In genomic region chr9:32635627-32636385, GRCm38 (mm10) we compare ENCODE assay signal across 7 mouse cellular contexts. TPM values are rescaled to one million over a fixed set of nuclear protein-coding genes. Genes with fewer than 3 reads are reported as not detected.
A peak's percentile ranks its signal among the peaks of the same experiment; 100 is the strongest.
DNase-seq lines count a peak whose midpoint lies in the region; ATAC-seq and TF ChIP-seq lines count a peak whose summit lies in the region.

Gene Ets1 (plus strand): TSS chr9:32636221.

- no peak within 1 kb of the TSS for H3K4me3 ChIP-seq in ES-Bruce4 (ENCODE audit: low read depth, low read length)
- H3K4me3 ChIP-seq in forebrain, embryonic 10.5 days = peak within 1 kb of the TSS; percentile 31
- H3K4me3 ChIP-seq in midbrain, embryonic 11.5 days (ENCODE audit: low read depth, low read length) = no peak within 1 kb of the TSS

- no peaks in the 10 kb centered on the region for H3K36me3 ChIP-seq in ES-Bruce4 (ENCODE audit: control insufficient read depth, insufficient read depth, low read length, poor library complexity, severe bottlenecking)
- H3K36me3 ChIP-seq in forebrain, embryonic 10.5 days (replicated peaks) = no peaks in the 10 kb centered on the region
- H3K36me3 ChIP-seq in midbrain, embryonic 11.5 days (ENCODE audit: control insufficient read depth, insufficient read depth, low read length) = no peaks in the 10 kb centered on the region

- DNase-seq in R1 (ENCODE audit: low read depth, low spot score) = peak; percentile 30
- peak; percentile 33 for DNase-seq in forebrain, embryonic 10.5 days (ENCODE audit: extremely low spot score, low spot score)
- DNase-seq in heart, postnatal 36 days = peak in 1 of 2 experiments; percentile 39
- no peak for DNase-seq in left cerebral cortex, postnatal 14 days (ENCODE audit: low spot score in 2 of 2)
- peak; percentile 88 for DNase-seq in midbrain, embryonic 11.5 days (ENCODE audit: low spot score, missing footprints)
- DNase-seq in cerebellum, postnatal 36 days = no peak

- H3K27ac ChIP-seq in ES-Bruce4 (ENCODE audit: insufficient read depth, low read length) = no peak within 1 kb of the TSS
- H3K27ac ChIP-seq in forebrain, embryonic 10.5 days = no peak within 1 kb of the TSS
- no peak within 1 kb of the TSS for H3K27ac ChIP-seq in midbrain, embryonic 11.5 days (ENCODE audit: low read depth, low read length)

- TF ChIP-seq POLR2A in ES-Bruce4 (IDR thresholded peaks at IDR 0.05; ENCODE audit: insufficient read depth, low read length) = no peak

- TF ChIP-seq CTCF in ES-Bruce4 (IDR thresholded peaks at IDR 0.05; ENCODE audit: low read depth, low read length) = no peak

- intact Hi-C loops in heart, postnatal 36 days (cut with DNase I) = loop anchor here (1.0 to 5.0 kb wide), 2 partner anchors 36 to 41 kb away; no protein-coding TSS in a partner anchor
- intact Hi-C loops in left cerebral cortex, postnatal 14 days (cut with DNase I) = no loop called here

- H3K9ac ChIP-seq in ES-Bruce4 (ENCODE audit: low read depth, poor library complexity, severe bottlenecking) = no peak within 1 kb of the TSS
- H3K9ac ChIP-seq in midbrain, embryonic 11.5 days (ENCODE audit: low read length) = no peak within 1 kb of the TSS

- H3K9me3 ChIP-seq in ES-Bruce4 (replicated peaks; ENCODE audit: control insufficient read depth, insufficient read depth, low read length, poor library complexity, severe bottlenecking) = no peaks in the 10 kb centered on the region
- H3K9me3 ChIP-seq in forebrain, embryonic 10.5 days = no peaks in the 10 kb centered on the region
- no peaks in the 10 kb centered on the region for H3K9me3 ChIP-seq in midbrain, embryonic 11.5 days (ENCODE audit: control insufficient read depth, low read length)

- peak within 1 kb of the TSS; percentile 29; the same call in 1 of the 2 replicates for H3K4me2 ChIP-seq in midbrain, embryonic 11.5 days

- 1% methylated on average over 10 of the region's 10 CpGs for WGBS in forebrain, embryonic 10.5 days
- WGBS in midbrain, embryonic 11.5 days = 2% methylated on average over 10 of the region's 10 CpGs

- peak; percentile 48; the same call in 1 of the 2 replicates for ATAC-seq in midbrain, embryonic 11.5 days (ENCODE audit: low FRiP score)

- no peak for TF ChIP-seq EP300 in ES-Bruce4 (IDR thresholded peaks at IDR 0.05; ENCODE audit: insufficient read depth, low read depth, low read length)

- no peaks in the 10 kb centered on the region for H3K4me1 ChIP-seq in ES-Bruce4 (ENCODE audit: control insufficient read depth, insufficient read depth, low read length)
- H3K4me1 ChIP-seq in forebrain, embryonic 10.5 days = peaks cover 12% of the 10 kb centered on the region
- H3K4me1 ChIP-seq in midbrain, embryonic 11.5 days (ENCODE audit: control insufficient read depth, insufficient read depth, low read length) = no peaks in the 10 kb centered on the region

- H3K27me3 ChIP-seq in ES-Bruce4 (ENCODE audit: control insufficient read depth, insufficient read depth, low read length, poor library complexity, severe bottlenecking) = peaks cover 2% of the 10 kb centered on the region; the same call in 1 of the 2 replicates
- peaks cover 83% of the 10 kb centered on the region for H3K27me3 ChIP-seq in forebrain, embryonic 10.5 days (ENCODE audit: poor library complexity, severe bottlenecking)
- H3K27me3 ChIP-seq in midbrain, embryonic 11.5 days (ENCODE audit: control insufficient read depth, insufficient read depth, low read length) = peaks cover 9% of the 10 kb centered on the region

RNA-seq across cellular contexts. Expression of gene Ets1, which starts in this region (rescaled TPM):
- 12.9 and 13.2 TPM in 2 replicates for polyA plus RNA-seq in ES-Bruce4 (2011; ENCODE audit: insufficient read depth, insufficient read length, low read depth, missing spikeins)
- polyA plus RNA-seq in forebrain, embryonic 10.5 days (2016; fragmentation: Nextera tagmentation; extraction: Ambion mirVana) = 27.3 and 28.1 TPM in 2 replicates
- 10 to 100 TPM; 53.5 to 65.4 TPM for total RNA-seq in heart, postnatal 36 days (2021)
- total RNA-seq in left cerebral cortex, postnatal 14 days (2021) = 10 to 100 TPM; 19.0 to 20.1 TPM
- polyA plus RNA-seq in midbrain, embryonic 11.5 days (2014; fragmentation: Nextera tagmentation; extraction: Ambion mirVana) = 21.7 and 22.9 TPM in 2 replicates

Comparison
In these comparisons a context has a peak if more than half of its experiments do, and no peak if none do; other contexts are left out.
1. DNase-seq: peak in R1 (single experiment), forebrain, embryonic 10.5 days (single experiment) and midbrain, embryonic 11.5 days (single experiment); none in left cerebral cortex, postnatal 14 days (0 of 2) and cerebellum, postnatal 36 days (0 of 2).